Mouse (Mus musculus): ENCODE results near the gene Pold2. TPM values are rescaled to one million over a fixed set of nuclear protein-coding genes. Genes with fewer than 3 reads are reported as not detected.

Gene Pold2
- total RNA-seq (2014; fragmentation: Nextera tagmentation) (47.5 and 55.5 TPM in 2 replicates), total RNA-seq (2017) (30.1 and 39.4 TPM in 2 replicates), polyA plus RNA-seq (2012) (295 and 362 TPM in 2 replicates)

GRCm38 (mm10) chr11:5877921-5878526 is at the start of gene Pold2:
Pold2 (minus strand) TSS chr11:5878292.
- ATAC-seq (ENCODE audit: extremely low read depth, insufficient number of reproducible peaks, low FRiP score, poor library complexity, severe bottlenecking) (peak; percentile 96), DNase-seq (ENCODE audit: low spot score) (peak; percentile 99)
- no peaks in the 10 kb centered on the region for H3K27me3 ChIP-seq (ENCODE audit: insufficient read depth, low read length)
- H3K36me3 ChIP-seq (replicated peaks) = peaks cover 40% of the 10 kb centered on the region
- peak within 1 kb of the TSS; percentile 90 for H3K4me3 ChIP-seq (ENCODE audit: low read depth, low read length)
- peaks cover 41% of the 10 kb centered on the region for H3K4me1 ChIP-seq (ENCODE audit: insufficient read depth, low read depth, low read length)
- H3K9me3 ChIP-seq (replicated peaks) = no peaks in the 10 kb centered on the region
- no peak for TF ChIP-seq POLR2AphosphoS5 (IDR thresholded peaks at IDR 0.05; ENCODE audit: insufficient replicate concordance, low read depth, low read length)
- no peak for TF ChIP-seq TAL1 (conservative IDR thresholded peaks at IDR 0.05; ENCODE audit: low read depth, low read length)
- no peak for TF ChIP-seq CTCF (IDR thresholded peaks at IDR 0.05; ENCODE audit: low read depth, low read length)
- no peak for TF ChIP-seq GATA1 (IDR thresholded peaks at IDR 0.05; ENCODE audit: borderline replicate concordance, low read length)
- no peak for TF ChIP-seq GATA2 (IDR thresholded peaks at IDR 0.05; ENCODE audit: borderline replicate concordance, low read depth, low read length)

GRCm38 (mm10) chr11:5926696-5927220 is 48.7 kb upstream of the Pold2 start:
- H3K9me3 ChIP-seq (replicated peaks) = no peaks in the 10 kb centered on the region
- peaks cover 6% of the 10 kb centered on the region for H3K27me3 ChIP-seq (ENCODE audit: insufficient read depth, low read length)
- H3K36me3 ChIP-seq (replicated peaks) = no peaks in the 10 kb centered on the region
- no peak for ATAC-seq (ENCODE audit: extremely low read depth, insufficient number of reproducible peaks, low FRiP score, poor library complexity, severe bottlenecking)
- DNase-seq (ENCODE audit: low spot score) = no peak
- no peaks in the 10 kb centered on the region for H3K4me1 ChIP-seq (ENCODE audit: insufficient read depth, low read depth, low read length)
- TF ChIP-seq GATA1 (IDR thresholded peaks at IDR 0.05; ENCODE audit: borderline replicate concordance, low read length) (no peak), GATA2 (IDR thresholded peaks at IDR 0.05; ENCODE audit: borderline replicate concordance, low read depth, low read length) (no peak), TAL1 (conservative IDR thresholded peaks at IDR 0.05; ENCODE audit: low read depth, low read length) (no peak), CTCF (IDR thresholded peaks at IDR 0.05; ENCODE audit: low read depth, low read length) (no peak), POLR2AphosphoS5 (IDR thresholded peaks at IDR 0.05; ENCODE audit: insufficient replicate concordance, low read depth, low read length) (no peak)
- H3K4me3 ChIP-seq (ENCODE audit: low read depth, low read length) = no peak overlapping the region

GRCm38 (mm10) chr11:5924699-5925098 is 46.6 kb upstream of the Pold2 start:
- no peak for ATAC-seq (ENCODE audit: extremely low read depth, insufficient number of reproducible peaks, low FRiP score, poor library complexity, severe bottlenecking)
- no peak for TF ChIP-seq POLR2AphosphoS5 (IDR thresholded peaks at IDR 0.05; ENCODE audit: insufficient replicate concordance, low read depth, low read length)
- TF ChIP-seq CTCF (IDR thresholded peaks at IDR 0.05; ENCODE audit: low read depth, low read length) = no peak
- no peak for TF ChIP-seq GATA2 (IDR thresholded peaks at IDR 0.05; ENCODE audit: borderline replicate concordance, low read depth, low read length)
- no peak for TF ChIP-seq TAL1 (conservative IDR thresholded peaks at IDR 0.05; ENCODE audit: low read depth, low read length)
- no peak for TF ChIP-seq GATA1 (IDR thresholded peaks at IDR 0.05; ENCODE audit: borderline replicate concordance, low read length)

GRCm38 (mm10) chr11:5920323-5920960 is 42.4 kb upstream of the Pold2 start:
- Histone ChIP-seq H3K36me3 (replicated peaks) (no peaks in the 10 kb centered on the region), H3K4me3 (ENCODE audit: low read depth, low read length) (no peak overlapping the region), H3K27me3 (ENCODE audit: insufficient read depth, low read length) (peaks cover 7% of the 10 kb centered on the region), H3K4me1 (ENCODE audit: insufficient read depth, low read depth, low read length) (peaks cover 4% of the 10 kb centered on the region), H3K9me3 (replicated peaks) (no peaks in the 10 kb centered on the region)
- ATAC-seq (ENCODE audit: extremely low read depth, insufficient number of reproducible peaks, low FRiP score, poor library complexity, severe bottlenecking) (no peak), DNase-seq (ENCODE audit: low spot score) (no peak)
- no peak for TF ChIP-seq GATA1 (IDR thresholded peaks at IDR 0.05; ENCODE audit: borderline replicate concordance, low read length)

More at GRCm38 (mm10) chr11:5924699-5925098, 46.6 kb upstream of the Pold2 start:
- Histone ChIP-seq H3K9me3 (replicated peaks) (no peaks in the 10 kb centered on the region), H3K4me3 (ENCODE audit: low read depth, low read length) (no peak overlapping the region), H3K27me3 (ENCODE audit: insufficient read depth, low read length) (peaks cover 2% of the 10 kb centered on the region; the same call in 1 of the 2 replicates), H3K36me3 (replicated peaks) (no peaks in the 10 kb centered on the region), H3K4me1 (ENCODE audit: insufficient read depth, low read depth, low read length) (no peaks in the 10 kb centered on the region; the same call in 1 of the 2 replicates)
- DNase-seq (ENCODE audit: low spot score) = no peak

- no peak for TF ChIP-seq TAL1 (conservative IDR thresholded peaks at IDR 0.05; ENCODE audit: low read depth, low read length)
- no peak for TF ChIP-seq CTCF (IDR thresholded peaks at IDR 0.05; ENCODE audit: low read depth, low read length)
- no peak for TF ChIP-seq POLR2AphosphoS5 (IDR thresholded peaks at IDR 0.05; ENCODE audit: insufficient replicate concordance, low read depth, low read length)
- no peak for TF ChIP-seq GATA1 (IDR thresholded peaks at IDR 0.05; ENCODE audit: borderline replicate concordance, low read length)
- TF ChIP-seq GATA2 (IDR thresholded peaks at IDR 0.05; ENCODE audit: borderline replicate concordance, low read depth, low read length) = no peak
- H3K36me3 ChIP-seq (replicated peaks) = no peaks in the 10 kb centered on the region
- no peak for DNase-seq (ENCODE audit: low spot score)
- H3K4me1 ChIP-seq (ENCODE audit: insufficient read depth, low read depth, low read length) = peaks cover 4% of the 10 kb centered on the region
- peaks cover 5% of the 10 kb centered on the region; the same call in 1 of the 2 replicates for H3K27me3 ChIP-seq (ENCODE audit: insufficient read depth, low read length)
- no peaks in the 10 kb centered on the region for H3K9me3 ChIP-seq (replicated peaks)
- no peak for ATAC-seq (ENCODE audit: extremely low read depth, insufficient number of reproducible peaks, low FRiP score, poor library complexity, severe bottlenecking)
- no peak overlapping the region for H3K4me3 ChIP-seq (ENCODE audit: low read depth, low read length)
These were observed 41.5 kb upstream of the Pold2 start for GRCm38 (mm10) chr11:5919606-5920005.

GRCm38 (mm10) chr11:5918111-5918510 is 40.0 kb upstream of the Pold2 start:
- H3K9me3 ChIP-seq (replicated peaks) = no peaks in the 10 kb centered on the region
- peaks cover 4% of the 10 kb centered on the region for H3K4me1 ChIP-seq (ENCODE audit: insufficient read depth, low read depth, low read length)
- no peak for ATAC-seq (ENCODE audit: extremely low read depth, insufficient number of reproducible peaks, low FRiP score, poor library complexity, severe bottlenecking)
- peaks cover 9% of the 10 kb centered on the region for H3K27me3 ChIP-seq (ENCODE audit: insufficient read depth, low read length)
- no peaks in the 10 kb centered on the region for H3K36me3 ChIP-seq (replicated peaks)
- no peak overlapping the region for H3K4me3 ChIP-seq (ENCODE audit: low read depth, low read length)
- no peak for TF ChIP-seq POLR2AphosphoS5 (IDR thresholded peaks at IDR 0.05; ENCODE audit: insufficient replicate concordance, low read depth, low read length)
- no peak for TF ChIP-seq TAL1 (conservative IDR thresholded peaks at IDR 0.05; ENCODE audit: low read depth, low read length)
- no peak for TF ChIP-seq CTCF (IDR thresholded peaks at IDR 0.05; ENCODE audit: low read depth, low read length)
- TF ChIP-seq GATA1 (IDR thresholded peaks at IDR 0.05; ENCODE audit: borderline replicate concordance, low read length) = no peak
- no peak for TF ChIP-seq GATA2 (IDR thresholded peaks at IDR 0.05; ENCODE audit: borderline replicate concordance, low read depth, low read length)
- DNase-seq (ENCODE audit: low spot score) = no peak

Data from G1E (cell line).